Mouse (Mus musculus) adrenal gland (tissue): ENCODE measurements at regions not wholly inside any gene's neighbourhood (a gene's known extent, or its start where the extent isn't known, plus 50 kb on each side); places are given as distances from the start of the nearest gene placed in this dataset.
"Not testable (repeated sequence)": the region's sequence is repeated elsewhere in the genome, so short reads cannot be mapped to it uniquely, and the experiment has no call there.

ENCODE experiments used
- intact Hi-C: fragments of 180-260 bp; cut with DNase I; formaldehyde crosslinking; loops from one replicate; pipeline ENCODE4 v1.15.1; 2025

DNA sequence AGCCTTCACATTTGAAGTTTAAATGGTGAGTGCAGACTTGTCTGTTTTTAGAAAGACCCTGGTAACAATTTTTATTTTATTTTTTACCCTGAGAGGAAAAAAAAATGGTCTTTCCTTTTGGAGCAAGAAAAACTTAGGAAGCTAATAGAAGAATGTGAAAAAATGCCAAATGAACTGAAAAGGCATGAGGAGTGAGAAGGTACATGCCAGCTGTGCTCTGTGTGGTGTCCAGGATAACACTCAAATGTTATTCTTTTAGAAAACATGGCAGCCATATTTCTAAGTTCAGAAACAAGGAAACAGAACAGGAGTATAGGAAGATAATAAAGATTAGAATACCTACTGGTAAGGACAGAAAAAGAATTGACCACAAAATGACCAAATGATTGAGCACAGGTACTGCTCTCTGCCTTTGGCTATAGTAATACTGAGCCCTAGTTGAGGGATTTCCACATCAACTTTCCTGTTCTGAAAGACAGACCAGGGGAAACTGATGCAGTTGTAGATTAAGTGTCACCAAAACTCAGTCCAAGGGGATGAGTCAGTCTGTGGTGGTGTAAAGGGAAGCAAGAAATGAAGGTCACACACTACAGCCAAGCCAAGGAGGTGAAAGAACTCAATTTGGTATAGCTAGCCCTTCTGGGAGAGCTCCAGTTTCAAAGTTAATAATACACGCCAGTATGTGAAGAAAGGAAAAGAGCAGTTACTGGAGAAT is 758.5 kb downstream of the Robo2 start:
- intact Hi-C loops = no loop called here

- intact Hi-C loops = no loop called here
Measured at GRCm38 (mm10) chr16:73647201-73647782, 764.3 kb downstream of the Robo2 start.

DNA sequence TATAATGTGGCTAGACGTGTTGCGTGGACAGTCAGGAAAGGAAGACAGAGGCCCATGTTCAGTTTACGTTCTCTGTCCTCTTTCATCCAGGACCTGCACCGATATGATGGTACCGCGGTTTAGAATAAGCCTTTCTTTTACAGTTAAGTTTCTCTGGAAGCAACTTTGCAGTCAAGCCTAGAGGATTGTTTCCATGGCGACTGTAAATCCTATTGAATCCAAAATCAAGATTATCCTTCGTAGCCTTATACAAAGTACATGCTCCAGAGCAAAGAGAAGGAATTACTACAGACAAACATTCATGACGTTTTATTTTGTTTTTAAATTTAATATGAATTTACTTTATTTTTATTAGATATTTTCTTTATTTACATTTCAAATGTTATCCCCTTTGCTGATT is 798.6 kb downstream of the Robo2 start:
- intact Hi-C loops = no loop called here

DNA sequence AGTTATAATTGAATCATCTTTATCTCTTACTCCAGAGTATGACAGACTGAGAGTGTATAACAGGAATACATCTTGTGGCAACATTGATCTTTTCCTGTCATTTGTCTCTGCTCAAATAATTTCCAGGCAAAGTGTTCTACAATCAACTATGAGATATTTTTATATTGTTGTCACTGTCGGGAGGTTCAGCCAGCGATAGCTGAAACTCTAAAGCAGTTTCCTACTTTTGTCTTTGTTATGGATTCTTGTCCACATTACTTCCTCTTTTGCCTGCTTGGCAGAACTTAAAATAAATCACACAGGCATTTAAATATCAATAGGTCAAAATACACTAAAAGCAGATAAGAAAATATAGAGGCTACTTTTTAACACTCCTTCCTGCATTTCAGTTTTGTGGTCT is 820.2 kb downstream of the Robo2 start:
- intact Hi-C loops = no loop called here

DNA sequence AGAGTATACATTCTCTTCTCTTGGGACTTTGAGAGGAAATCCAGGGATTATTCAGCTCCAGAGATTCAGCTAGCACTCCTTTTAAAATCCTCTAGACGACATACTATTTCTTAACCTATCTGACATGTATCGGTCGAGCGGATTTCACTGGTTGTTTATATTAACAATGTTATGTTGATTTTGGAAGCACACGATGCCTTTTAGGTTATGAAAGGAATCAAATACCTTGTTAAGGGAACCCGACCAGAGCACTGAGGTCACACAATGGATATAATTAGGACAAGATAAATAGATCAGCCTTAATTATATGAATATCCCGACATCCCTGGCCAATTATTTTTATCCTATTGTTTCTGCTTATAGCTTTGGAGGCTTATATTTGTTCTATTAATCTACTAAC is 850.4 kb downstream of the Robo2 start:
- intact Hi-C loops = no loop called here

DNA sequence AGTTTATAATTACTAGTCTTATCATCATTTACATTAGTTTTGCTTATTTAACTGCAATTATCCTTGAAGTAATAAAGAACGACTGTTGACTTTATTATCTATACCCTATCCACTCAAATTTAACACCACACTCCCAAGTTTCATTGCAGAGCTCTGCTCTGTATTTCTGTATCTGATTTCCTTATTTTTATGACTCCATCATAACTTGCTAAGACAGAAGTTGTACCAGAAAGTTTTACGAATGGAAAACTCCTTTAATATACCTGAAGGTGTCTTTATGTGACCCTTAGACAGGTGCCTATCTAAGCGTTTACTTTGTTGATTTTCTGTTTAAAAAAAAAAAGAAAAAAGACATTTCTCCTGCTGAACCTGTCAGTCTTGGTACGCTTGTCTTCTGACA is 854.7 kb downstream of the Robo2 start:
- intact Hi-C loops = no loop called here

GRCm38 (mm10) chr16:73543651-73544050 is 868.0 kb downstream of the Robo2 start:
- intact Hi-C loops = no loop called here

DNA sequence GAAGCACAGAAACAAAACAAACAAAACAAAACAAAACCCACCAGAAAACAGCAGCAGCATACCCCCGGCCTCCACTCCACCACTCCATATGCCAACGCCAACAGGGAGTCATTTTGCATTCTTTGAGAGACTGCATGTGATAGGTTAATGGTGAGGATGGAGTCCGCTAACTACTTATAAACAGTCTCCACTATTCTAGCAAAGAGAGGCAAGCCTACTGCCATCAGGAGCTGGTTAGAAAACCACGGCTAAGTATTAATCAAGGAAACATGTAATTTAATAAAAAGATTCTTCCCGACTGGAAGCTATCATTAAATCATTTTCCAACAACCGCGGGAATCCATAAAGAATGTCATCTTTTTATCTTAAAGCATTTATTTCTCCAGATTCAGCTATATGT is 873.6 kb downstream of the Robo2 start:
- intact Hi-C loops = no loop called here

DNA sequence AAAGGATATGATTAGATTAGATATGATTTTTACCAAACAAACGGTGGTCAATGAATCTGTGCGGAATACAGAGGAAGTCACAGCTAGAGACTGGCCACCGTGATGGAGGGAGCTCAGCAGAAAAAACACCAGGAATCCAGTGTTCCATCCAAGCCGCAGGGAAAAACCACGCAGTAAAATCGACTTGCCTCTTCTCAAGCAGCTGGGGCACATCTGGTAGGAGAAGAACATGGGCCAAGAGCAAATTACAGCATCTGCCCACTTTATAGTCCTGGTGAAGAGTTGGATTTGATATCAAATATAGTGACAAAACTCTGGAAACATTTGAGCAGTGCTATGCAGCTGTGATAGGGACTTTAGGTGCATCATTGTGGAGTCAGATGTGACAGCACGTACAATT is 874.1 kb downstream of the Robo2 start:
- intact Hi-C loops = no loop called here

DNA sequence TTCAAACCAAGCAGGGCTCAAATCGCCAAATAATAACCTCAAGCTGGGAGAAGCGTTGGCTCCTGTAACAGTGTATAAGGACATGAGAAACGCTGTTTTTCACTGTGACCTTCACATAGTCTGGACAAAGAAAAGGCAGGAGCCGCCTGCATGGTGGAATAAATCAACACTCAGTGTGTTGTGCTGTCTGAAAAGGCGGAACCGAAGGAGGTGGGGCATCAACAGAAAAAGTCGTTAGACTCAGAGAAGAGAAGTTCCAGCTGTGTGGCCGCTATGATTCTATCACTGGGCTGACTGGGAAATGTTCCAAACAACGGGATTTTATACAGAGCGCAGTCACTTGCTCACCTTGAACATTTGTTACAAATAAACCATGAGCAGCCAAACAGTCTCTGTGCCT is 881.4 kb downstream of the Robo2 start:
- intact Hi-C loops = no loop called here

GRCm38 (mm10) chr16:73522931-73523330 is 888.7 kb downstream of the Robo2 start:
- intact Hi-C loops = not testable (repeated sequence)

- intact Hi-C loops = no loop called here
Measured at GRCm38 (mm10) chr16:73504759-73505158, 906.9 kb downstream of the Robo2 start.

- intact Hi-C loops = no loop called here
Measured at GRCm38 (mm10) chr16:73498636-73499208, 912.9 kb downstream of the Robo2 start.

GRCm38 (mm10) chr16:73483214-73483856 is 928.3 kb downstream of the Robo2 start:
- intact Hi-C loops = no loop called here

GRCm38 (mm10) chr16:73482176-73482575 is 929.4 kb downstream of the Robo2 start:
- intact Hi-C loops = no loop called here

DNA sequence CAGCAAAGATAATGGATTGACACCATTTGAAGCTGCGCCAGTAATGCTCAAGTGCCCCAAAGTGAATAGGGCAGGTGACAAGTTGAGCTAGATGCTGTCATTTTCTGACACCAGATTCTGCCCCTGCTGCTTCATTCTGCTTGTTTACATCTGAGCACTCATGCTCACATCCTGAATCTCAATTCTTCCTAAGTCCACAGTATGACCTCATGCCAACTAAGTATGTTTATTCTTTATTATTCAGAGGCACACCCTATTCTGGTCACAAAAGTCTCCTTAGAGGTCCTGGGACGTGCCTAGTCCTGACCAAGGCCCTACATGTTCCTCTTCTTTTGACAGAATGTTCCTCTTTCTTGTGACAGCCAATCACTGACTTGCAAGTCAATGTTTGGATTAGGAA is 938.1 kb downstream of the Robo2 start:
- intact Hi-C loops = no loop called here

DNA sequence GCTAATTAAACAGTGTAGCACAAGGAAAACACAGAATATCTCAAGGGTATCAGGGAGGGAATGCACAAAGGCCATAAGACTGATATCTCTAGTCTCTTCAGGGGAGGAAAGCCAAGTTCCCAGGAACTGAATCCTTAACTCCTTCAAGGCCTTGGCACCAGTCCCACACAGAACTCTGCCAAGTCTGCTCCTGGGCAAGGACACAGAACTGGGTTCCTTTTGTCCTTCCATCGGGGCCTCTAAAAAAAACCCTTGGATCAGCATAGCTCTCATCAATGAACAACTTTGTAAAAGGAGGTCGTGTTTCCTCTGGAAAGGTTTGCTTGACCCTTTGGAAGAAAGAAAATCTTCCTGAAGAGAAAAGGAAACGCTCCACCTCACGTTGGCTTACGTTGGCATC is 940.1 kb downstream of the Robo2 start:
- intact Hi-C loops = no loop called here

DNA sequence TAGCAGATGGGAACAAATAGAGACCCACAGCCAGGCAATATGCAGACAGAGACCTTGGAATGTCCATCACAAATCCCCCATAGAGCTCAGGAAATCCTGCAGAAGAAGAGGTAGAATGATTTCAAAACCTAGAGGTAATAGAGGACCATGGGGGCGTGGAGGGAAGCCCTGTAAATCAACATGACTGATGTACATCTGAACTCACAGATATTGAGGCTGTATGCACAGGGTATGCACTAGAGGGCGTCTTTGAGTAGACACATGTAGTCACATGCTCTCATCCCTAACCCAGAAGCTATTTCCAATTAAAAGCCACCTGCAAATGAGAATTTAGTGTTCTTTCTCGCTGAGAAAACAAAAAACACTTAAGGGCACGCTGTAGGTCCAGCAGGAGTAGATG is 941.1 kb downstream of the Robo2 start:
- intact Hi-C loops = no loop called here

DNA sequence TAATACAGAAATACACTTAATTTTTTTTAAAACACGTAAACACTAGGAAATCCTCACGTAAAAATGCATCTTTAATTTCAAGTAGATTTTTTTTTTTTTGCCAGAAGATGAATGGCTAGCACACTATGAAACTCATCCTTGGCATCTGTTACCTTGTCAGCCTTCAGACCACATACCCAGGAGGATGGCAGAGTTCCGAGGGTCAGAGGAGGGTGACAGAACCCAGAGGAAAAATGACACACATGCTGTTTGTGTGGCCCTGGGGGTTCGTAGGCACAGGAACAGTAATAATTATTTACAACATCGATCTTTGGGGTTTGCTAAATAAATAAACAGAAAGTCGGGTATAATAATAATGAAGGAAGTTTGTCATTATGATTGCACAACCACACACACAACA is 945.3 kb downstream of the Robo2 start:
- intact Hi-C loops = no loop called here

DNA sequence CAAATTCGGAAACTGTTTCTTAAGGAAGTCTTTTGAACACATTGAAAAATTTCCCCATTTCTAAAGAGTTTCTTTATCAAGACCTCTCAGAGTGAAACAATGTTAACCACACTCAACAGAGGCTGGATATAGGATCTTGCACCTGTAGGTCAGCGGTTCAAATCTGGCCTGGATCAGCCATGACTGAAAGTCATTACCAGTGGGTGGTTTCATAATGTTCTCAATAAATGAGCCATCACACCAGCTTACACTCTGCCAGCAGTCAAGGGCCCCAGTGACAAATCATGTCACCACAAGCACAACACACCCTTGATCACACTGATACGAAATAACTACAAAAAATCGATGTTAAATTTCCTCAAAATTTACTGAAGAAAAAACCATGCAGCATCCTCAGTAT is 949.1 kb downstream of the Robo2 start:
- intact Hi-C loops = no loop called here

- intact Hi-C loops = no loop called here
Measured at GRCm38 (mm10) chr16:73450634-73451245, 960.9 kb downstream of the Robo2 start.

- intact Hi-C loops = no loop called here
Measured at GRCm38 (mm10) chr16:73449836-73450235, 961.8 kb downstream of the Robo2 start.
